In genomic region chr14:76687971-76688407, GRCm38 (mm10) we compare ENCODE assay signal across 8 mouse cellular contexts.
DNase-seq lines count a peak whose midpoint lies in the region; ATAC-seq and TF ChIP-seq lines count a peak whose summit lies in the region.

No protein-coding gene starts in this region.

- H3K9ac ChIP-seq in heart, adult 2 months (ENCODE audit: low read depth, low read length), result no peak overlapping the region; the same call in 1 of the 2 replicates
- no peak overlapping the region for H3K9ac ChIP-seq in kidney, embryonic 15.5 days
- H3K9ac ChIP-seq in neural tube, embryonic 15.5 days (replicated peaks), result no peak overlapping the region
- no peak overlapping the region for H3K9ac ChIP-seq in forebrain, embryonic 14.5 days (ENCODE audit: low read length)

- H3K27me3 ChIP-seq in heart, adult 2 months (ENCODE audit: control insufficient read depth, insufficient read depth, low read length), result no peaks in the 10 kb centered on the region
- no peaks in the 10 kb centered on the region for H3K27me3 ChIP-seq in kidney, embryonic 15.5 days
- H3K27me3 ChIP-seq in neural tube, embryonic 15.5 days (replicated peaks), result no peaks in the 10 kb centered on the region
- no peaks in the 10 kb centered on the region for H3K27me3 ChIP-seq in forebrain, embryonic 14.5 days (replicated peaks; ENCODE audit: control insufficient read depth, insufficient read depth, low read length)

- no peaks in the 10 kb centered on the region for H3K79me2 ChIP-seq in heart, adult 2 months (replicated peaks; ENCODE audit: control insufficient read depth, insufficient read depth, low read length)

- no peak for TF ChIP-seq EP300 in heart, adult 2 months (IDR thresholded peaks at IDR 0.05; ENCODE audit: insufficient read depth, low read depth, low read length)

- intact Hi-C loops in heart, adult 2 months (cut with DNase I), result no loop called here
- intact Hi-C loops in gastrocnemius, adult 2 months (cut with DNase I), result no loop called here

- H3K27ac ChIP-seq in heart, adult 2 months, result peak overlapping the region; percentile 31
- H3K27ac ChIP-seq in brown adipose tissue, adult 24 weeks (replicated peaks; ENCODE audit: low read depth, low read length), result 0 out of 2 replicates have a peak overlapping the region, but pooled peaks have one; percentile 24
- H3K27ac ChIP-seq in kidney, embryonic 15.5 days, result peak overlapping the region; percentile 72
- H3K27ac ChIP-seq in neural tube, embryonic 15.5 days (replicated peaks), result peak overlapping the region; percentile 54; the same call in 1 of the 2 replicates
- H3K27ac ChIP-seq in gastrocnemius, adult 2 months, result no peak overlapping the region
- H3K27ac ChIP-seq in forebrain, embryonic 14.5 days (ENCODE audit: low read depth, low read length), result no peak overlapping the region

- TF ChIP-seq CTCF in heart, adult 2 months (IDR thresholded peaks at IDR 0.05), result no peak
- TF ChIP-seq CTCF in gastrocnemius, adult 2 months (IDR thresholded peaks at IDR 0.05), result no peak

- H3K4me2 ChIP-seq in kidney, embryonic 15.5 days, result no peak overlapping the region
- H3K4me2 ChIP-seq in neural tube, embryonic 15.5 days, result no peak overlapping the region
- H3K4me2 ChIP-seq in forebrain, embryonic 14.5 days (ENCODE audit: low read length), result no peak overlapping the region

- peaks cover 4% of the 10 kb centered on the region for H3K4me1 ChIP-seq in heart, adult 2 months (ENCODE audit: control insufficient read depth, insufficient read depth, low read length)
- peaks cover 8% of the 10 kb centered on the region for H3K4me1 ChIP-seq in brown adipose tissue, adult 24 weeks (ENCODE audit: control insufficient read depth, insufficient read depth, insufficient read length, low read length)
- peaks cover 42% of the 10 kb centered on the region for H3K4me1 ChIP-seq in kidney, embryonic 15.5 days
- peaks cover 28% of the 10 kb centered on the region for H3K4me1 ChIP-seq in neural tube, embryonic 15.5 days
- H3K4me1 ChIP-seq in forebrain, embryonic 14.5 days (ENCODE audit: control insufficient read depth, insufficient read depth, low read length), result peaks cover 9% of the 10 kb centered on the region; the same call in 1 of the 2 replicates

- ATAC-seq in kidney, embryonic 15.5 days (replicated peaks; ENCODE audit: low FRiP score), result peak; percentile 55; the same call in 1 of the 2 replicates
- ATAC-seq in neural tube, embryonic 15.5 days (ENCODE audit: low FRiP score), result peak; percentile 72; the same call in 1 of the 2 replicates
- ATAC-seq in forebrain, embryonic 14.5 days, result no peak

- 21% methylated on average over 10 of the region's 10 CpGs for WGBS in heart, adult 2 months
- WGBS in kidney, embryonic 15.5 days, result 11% methylated on average over 10 of the region's 10 CpGs
- WGBS in neural tube, embryonic 15.5 days, result 3% methylated on average over 10 of the region's 10 CpGs
- 54% methylated on average over 10 of the region's 10 CpGs for WGBS in forebrain, embryonic 14.5 days

- no peaks in the 10 kb centered on the region for H3K9me3 ChIP-seq in kidney, embryonic 15.5 days (replicated peaks)
- H3K9me3 ChIP-seq in neural tube, embryonic 15.5 days (replicated peaks), result no peaks in the 10 kb centered on the region
- H3K9me3 ChIP-seq in forebrain, embryonic 14.5 days (replicated peaks; ENCODE audit: control insufficient read depth, low read length), result no peaks in the 10 kb centered on the region

- TF ChIP-seq POLR2A in heart, adult 2 months (IDR thresholded peaks at IDR 0.05; ENCODE audit: insufficient read depth, low read depth, low read length), result no peak

- H3K4me3 ChIP-seq in heart, adult 2 months, result no peak overlapping the region
- H3K4me3 ChIP-seq in brown adipose tissue, adult 24 weeks (ENCODE audit: insufficient read depth, low read depth, low read length), result no peak overlapping the region
- no peak overlapping the region for H3K4me3 ChIP-seq in kidney, embryonic 15.5 days (replicated peaks)
- H3K4me3 ChIP-seq in neural tube, embryonic 15.5 days (replicated peaks), result no peak overlapping the region
- H3K4me3 ChIP-seq in gastrocnemius, adult 2 months, result no peak overlapping the region
- H3K4me3 ChIP-seq in forebrain, embryonic 14.5 days (ENCODE audit: low read depth, low read length), result no peak overlapping the region

- no peak for DNase-seq in heart, adult 2 months
- DNase-seq in heart, adult 8-10 months (ENCODE audit: low spot score), result no peak
- DNase-seq in cerebellum, postnatal 25 days, result no peak
- DNase-seq in gastrocnemius, adult 2 months, result no peak
- DNase-seq in forebrain, embryonic 14.5 days (ENCODE audit: low spot score), result no peak

- no peaks in the 10 kb centered on the region for H3K36me3 ChIP-seq in heart, adult 2 months (ENCODE audit: control insufficient read depth, insufficient read depth, low read length)
- no peaks in the 10 kb centered on the region for H3K36me3 ChIP-seq in kidney, embryonic 15.5 days
- no peaks in the 10 kb centered on the region for H3K36me3 ChIP-seq in neural tube, embryonic 15.5 days
- no peaks in the 10 kb centered on the region for H3K36me3 ChIP-seq in forebrain, embryonic 14.5 days (ENCODE audit: control insufficient read depth, insufficient read depth, low read length)

Comparison
In these comparisons a context has a peak if more than half of its experiments do, and no peak if none do; other contexts are left out.
1. H3K27ac ChIP-seq: peak in heart, adult 2 months (single experiment), brown adipose tissue, adult 24 weeks (single experiment), kidney, embryonic 15.5 days (single experiment) and neural tube, embryonic 15.5 days (single experiment); none in gastrocnemius, adult 2 months (single experiment) and forebrain, embryonic 14.5 days (single experiment).